Mouse (Mus musculus) intestine, embryonic 16.5 days (tissue): Measurements from ENCODE around the gene Papss2. TPM values are rescaled to one million over a fixed set of nuclear protein-coding genes. Genes with fewer than 3 reads are reported as not detected.
A peak's percentile ranks its signal among the peaks of the same experiment; 100 is the strongest.

Experiments used
- ATAC-seq: fragments of 200-750 bp; cut with Nextera tagmentation; 2 replicates; pipeline ENCODE4 v1.8.0; 2017; ENCODE audit warnings: moderate TSS enrichment, moderate library complexity
- H3K27ac ChIP-seq: fragments of 300-500 bp; sonication (generic); 2 replicates; pipeline ENCODE4 v1.5.1; 2014; ENCODE audit warnings: mild to moderate bottlenecking, low read length
- H3K27me3 ChIP-seq: fragments of 300-500 bp; sonication (generic); replicated peaks from 2 replicates; pipeline ENCODE4 v1.6.1; 2014; ENCODE audit warnings: low read length, control low read depth, mixed read lengths; ENCODE audit not compliant: control insufficient read depth, insufficient read depth
- H3K36me3 ChIP-seq: fragments of 300-500 bp; sonication (generic); 2 replicates; pipeline ENCODE4 v1.6.1; 2014; ENCODE audit warnings: low read length, control low read depth; ENCODE audit not compliant: control insufficient read depth, insufficient read depth
- H3K4me1 ChIP-seq: fragments of 300-500 bp; sonication (generic); 2 replicates; pipeline ENCODE4 v1.6.1; 2014; ENCODE audit warnings: low read length, control low read depth, mixed read lengths; ENCODE audit not compliant: control insufficient read depth, insufficient read depth
- H3K4me2 ChIP-seq: fragments of 300-500 bp; sonication (generic); 2 replicates; pipeline ENCODE4 v1.6.1; 2014; ENCODE audit warnings: low read depth, low read length, control low read depth
- H3K4me3 ChIP-seq: fragments of 300-500 bp; sonication (generic); 2 replicates; pipeline ENCODE4 v1.5.1; 2014; ENCODE audit warnings: mild to moderate bottlenecking, low read length
- H3K9ac ChIP-seq: fragments of 300-500 bp; sonication (generic); 2 replicates; pipeline ENCODE4 v1.6.1; 2014; ENCODE audit warnings: low read depth, low read length
- H3K9me3 ChIP-seq: fragments of 300-500 bp; sonication (generic); 2 replicates; pipeline ENCODE4 v1.6.1; 2016; ENCODE audit warnings: low read length, control low read depth; ENCODE audit not compliant: control insufficient read depth
- WGBS: fragments of 180-500 bp; shearing (Covaris S2); extraction: QIAGEN DNeasy Blood & Tissue Kit; methylation state at CpG from one replicate; pipeline ENCODE4 v1.1.7; 2014; 5-methylcytosine and 5-hydroxymethylcytosine counted together
- polyA plus RNA-seq: library from polyadenylated mRNA; unstranded; fragments of >200 nt; fragmentation: Nextera tagmentation; extraction: Ambion mirVana; gene quantifications from 2 replicates; pipeline ENCODE4 v1.2.1, GENCODE M21; 2015

Gene Papss2
- 11.0 and 13.5 TPM in 2 replicates for polyA plus RNA-seq

- 0 out of 2 replicates have a peak, but pooled peaks cover 2% of the 10 kb centered on the region for H3K27me3 ChIP-seq
- no peak within 1 kb of the TSS for H3K27ac ChIP-seq
- peak; percentile 93 for ATAC-seq
- peaks cover 3% of the 10 kb centered on the region; the same call in 1 of the 2 replicates for H3K4me1 ChIP-seq
- H3K4me3 ChIP-seq: peak within 1 kb of the TSS; percentile 75
- peak within 1 kb of the TSS; percentile 86 for H3K4me2 ChIP-seq
- under 1% methylated on average over 56 of the region's 64 CpGs for WGBS
- peak within 1 kb of the TSS; percentile 83 for H3K9ac ChIP-seq
- H3K9me3 ChIP-seq: no peaks in the 10 kb centered on the region
- H3K36me3 ChIP-seq: no peaks in the 10 kb centered on the region
Observed at GRCm38 (mm10) chr19:32595506-32596286, at the start of gene Papss2. Papss2 (plus strand) TSS chr19:32595790.

- peak; percentile 77 for ATAC-seq
- 51% methylated on average over 3 of the region's 3 CpGs for WGBS
Observed at GRCm38 (mm10) chr19:32547396-32547795, 48.2 kb upstream of the Papss2 start.

GRCm38 (mm10) chr19:32548202-32548601, 47.4 kb upstream of the Papss2 start:
- Histone ChIP-seq H3K27ac (no peak overlapping the region), H3K4me3 (no peak overlapping the region), H3K4me2 (no peak overlapping the region), H3K9ac (no peak overlapping the region), H3K9me3 (no peaks in the 10 kb centered on the region), H3K36me3 (no peaks in the 10 kb centered on the region), H3K27me3 (no peaks in the 10 kb centered on the region), H3K4me1 (no peaks in the 10 kb centered on the region)
- WGBS: 86% methylated on average over 15 of the region's 15 CpGs
- no peak for ATAC-seq

More at GRCm38 (mm10) chr19:32547396-32547795, 48.2 kb upstream of the Papss2 start:
- Histone ChIP-seq H3K27me3 (no peaks in the 10 kb centered on the region), H3K9me3 (no peaks in the 10 kb centered on the region), H3K4me1 (no peaks in the 10 kb centered on the region), H3K4me3 (no peak overlapping the region), H3K27ac (no peak overlapping the region), H3K36me3 (no peaks in the 10 kb centered on the region), H3K9ac (no peak overlapping the region), H3K4me2 (no peak overlapping the region)

GRCm38 (mm10) chr19:32550446-32550845, 45.1 kb upstream of the Papss2 start:
- Histone ChIP-seq H3K4me2 (no peak overlapping the region), H3K27me3 (no peaks in the 10 kb centered on the region), H3K4me1 (no peaks in the 10 kb centered on the region), H3K36me3 (no peaks in the 10 kb centered on the region), H3K9ac (no peak overlapping the region), H3K9me3 (no peaks in the 10 kb centered on the region), H3K4me3 (no peak overlapping the region), H3K27ac (no peak overlapping the region)
- peak; percentile 36; the same call in 1 of the 2 replicates for ATAC-seq
- WGBS: 46% methylated on average over 5 of the region's 5 CpGs

- H3K4me2 ChIP-seq: no peak overlapping the region
- no peak overlapping the region for H3K9ac ChIP-seq
- no peaks in the 10 kb centered on the region for H3K27me3 ChIP-seq
- H3K4me3 ChIP-seq: no peak overlapping the region
- 47% methylated on average over 3 of the region's 3 CpGs for WGBS
- ATAC-seq: no peak
- H3K36me3 ChIP-seq: no peaks in the 10 kb centered on the region
- no peaks in the 10 kb centered on the region for H3K9me3 ChIP-seq
- no peaks in the 10 kb centered on the region for H3K4me1 ChIP-seq
- H3K27ac ChIP-seq: no peak overlapping the region
Observed at GRCm38 (mm10) chr19:32551442-32551841, 44.1 kb upstream of the Papss2 start.

- Histone ChIP-seq H3K9me3 (no peaks in the 10 kb centered on the region), H3K36me3 (no peaks in the 10 kb centered on the region), H3K4me2 (no peak overlapping the region), H3K4me3 (no peak overlapping the region), H3K27me3 (no peaks in the 10 kb centered on the region), H3K27ac (no peak overlapping the region), H3K4me1 (no peaks in the 10 kb centered on the region), H3K9ac (no peak overlapping the region)
- 67% methylated on average over 1 of the region's 1 CpGs for WGBS
- no peak for ATAC-seq
Observed at GRCm38 (mm10) chr19:32552106-32552505, 43.5 kb upstream of the Papss2 start.

- 80% methylated on average over 3 of the region's 3 CpGs for WGBS
- Histone ChIP-seq H3K36me3 (no peaks in the 10 kb centered on the region), H3K27ac (no peak overlapping the region), H3K4me2 (no peak overlapping the region), H3K4me1 (no peaks in the 10 kb centered on the region), H3K9ac (no peak overlapping the region), H3K4me3 (no peak overlapping the region), H3K9me3 (no peaks in the 10 kb centered on the region), H3K27me3 (no peaks in the 10 kb centered on the region)
- ATAC-seq: no peak
Observed at GRCm38 (mm10) chr19:32553310-32553709, 42.3 kb upstream of the Papss2 start.

GRCm38 (mm10) chr19:32555257-32555656, 40.3 kb upstream of the Papss2 start:
- Histone ChIP-seq H3K4me3 (no peak overlapping the region), H3K27ac (no peak overlapping the region), H3K36me3 (no peaks in the 10 kb centered on the region), H3K9ac (no peak overlapping the region), H3K4me1 (no peaks in the 10 kb centered on the region), H3K4me2 (no peak overlapping the region), H3K9me3 (no peaks in the 10 kb centered on the region), H3K27me3 (no peaks in the 10 kb centered on the region)
- WGBS: 30% methylated on average over 3 of the region's 3 CpGs
- ATAC-seq: no peak

- H3K4me2 ChIP-seq: no peak overlapping the region
- no peak overlapping the region for H3K9ac ChIP-seq
- ATAC-seq: peak; percentile 31; the same call in 1 of the 2 replicates
- H3K27ac ChIP-seq: no peak overlapping the region
- no peaks in the 10 kb centered on the region for H3K27me3 ChIP-seq
- peaks cover 3% of the 10 kb centered on the region; the same call in 1 of the 2 replicates for H3K4me1 ChIP-seq
- 69% methylated on average over 8 of the region's 8 CpGs for WGBS
- no peaks in the 10 kb centered on the region for H3K9me3 ChIP-seq
- no peaks in the 10 kb centered on the region for H3K36me3 ChIP-seq
- no peak overlapping the region for H3K4me3 ChIP-seq
Observed at GRCm38 (mm10) chr19:32567025-32567424, 28.6 kb upstream of the Papss2 start.
